16 mouse cellular contexts compared by ENCODE assay signal in the genomic region with DNA sequence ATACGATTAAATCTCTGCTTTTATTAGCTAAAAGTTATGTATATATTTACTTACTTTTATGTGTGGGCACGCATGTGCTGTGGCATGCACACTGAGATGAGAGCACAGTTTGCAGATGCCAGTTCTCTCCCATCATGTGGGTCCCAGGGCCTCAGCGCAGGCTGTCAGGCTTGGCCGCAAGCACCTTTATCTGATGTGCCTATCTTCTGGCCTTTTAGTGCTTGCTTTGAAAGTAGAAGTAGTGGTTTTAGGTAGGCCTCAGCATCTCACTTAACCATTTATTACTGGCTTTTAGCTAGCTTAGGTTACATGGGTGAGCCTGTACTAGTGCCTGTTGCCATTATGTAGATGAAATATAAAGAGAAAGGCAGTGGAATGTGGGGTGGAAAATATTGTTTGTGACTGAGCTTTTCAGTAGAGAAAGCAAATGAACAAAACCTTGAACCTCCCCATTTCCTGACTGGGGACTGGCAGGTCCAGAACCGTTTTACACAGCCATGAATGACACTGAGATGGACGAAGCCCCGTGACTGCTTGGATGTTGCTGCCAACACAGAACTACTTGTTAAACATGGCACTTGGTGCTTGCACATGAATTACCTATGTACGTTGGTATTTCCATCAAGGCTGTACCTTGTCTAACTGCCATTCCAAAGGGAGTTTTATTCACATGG. TPM values are rescaled to one million over a fixed set of nuclear protein-coding genes. Genes with fewer than 3 reads are reported as not detected.
A peak's percentile ranks its signal among the peaks of the same experiment; 100 is the strongest.
DNase-seq lines count a peak whose midpoint lies in the region; ATAC-seq and TF ChIP-seq lines count a peak whose summit lies in the region.
"Had no signal": no experiment of that assay in that cellular context is flagged by ENCODE, and none has a peak within 500 bp of the region (broad histone marks: within the 10 kb centered on the region; RNA-seq: fewer than 3 reads in every experiment).

No protein-coding gene starts in this region.

- H3K4me1 ChIP-seq in forebrain, embryonic 16.5 days (replicated peaks; ENCODE audit: control insufficient read depth, insufficient read depth, low read length): peaks cover 44% of the 10 kb centered on the region
- H3K4me1 ChIP-seq in liver, embryonic 15.5 days (replicated peaks): peaks cover 76% of the 10 kb centered on the region

- no peak overlapping the region for H3K4me2 ChIP-seq in forebrain, embryonic 16.5 days (ENCODE audit: low read length)
- H3K4me2 ChIP-seq in liver, embryonic 15.5 days: peak overlapping the region; percentile 21; the same call in 1 of the 2 replicates
- H3K4me2 ChIP-seq: hindbrain, embryonic 13.5 days; lung, embryonic 15.5 days; midbrain, embryonic 15.5 days had no signal

- H3K4me3 ChIP-seq in gastrocnemius, adult 2 months: no peak overlapping the region
- H3K4me3 ChIP-seq in forebrain, embryonic 16.5 days (replicated peaks; ENCODE audit: low read length): no peak overlapping the region
- no peak overlapping the region for H3K4me3 ChIP-seq in liver, embryonic 15.5 days (replicated peaks)
- H3K4me3 ChIP-seq: hindbrain, embryonic 13.5 days; lung, embryonic 15.5 days; midbrain, embryonic 15.5 days had no signal

- no peaks in the 10 kb centered on the region for H3K36me3 ChIP-seq in forebrain, embryonic 16.5 days (ENCODE audit: control insufficient read depth, insufficient read depth)
- 0 out of 2 replicates have a peak, but pooled peaks cover 5% of the 10 kb centered on the region for H3K36me3 ChIP-seq in liver, embryonic 15.5 days (replicated peaks)
- H3K36me3 ChIP-seq: hindbrain, embryonic 13.5 days; lung, embryonic 15.5 days; midbrain, embryonic 15.5 days had no signal

- H3K9ac ChIP-seq in forebrain, embryonic 16.5 days (replicated peaks; ENCODE audit: low read depth, low read length): no peak overlapping the region
- no peak overlapping the region for H3K9ac ChIP-seq in liver, embryonic 15.5 days
- H3K9ac ChIP-seq: hindbrain, embryonic 13.5 days; lung, embryonic 15.5 days; midbrain, embryonic 15.5 days had no signal

- TF ChIP-seq CTCF in gastrocnemius, adult 2 months (IDR thresholded peaks at IDR 0.05): no peak
- no peak for TF ChIP-seq CTCF in brain, embryonic 14.5 days (IDR thresholded peaks at IDR 0.05; ENCODE audit: borderline replicate concordance, extremely low read depth, insufficient read depth, insufficient read length)

- no peak for DNase-seq in gastrocnemius, adult 2 months
- no peak for DNase-seq in gastrocnemius, postnatal 36 days
- peak; percentile 72 for DNase-seq in brain, embryonic 14.5 days (ENCODE audit: low read depth)
- DNase-seq in Muller cell, postnatal 12 days (ENCODE audit: inconsistent ontology term): no peak
- no peak for DNase-seq in adrenal gland, adult 2 months
- DNase-seq: cerebellum, postnatal 25 days; kidney, adult 9 months; layer of hippocampus, postnatal 36 days; thymus, postnatal 4 days had no signal

- ATAC-seq in forebrain, embryonic 16.5 days: no peak
- peak; percentile 36; the same call in 1 of the 2 replicates for ATAC-seq in liver, embryonic 15.5 days (ENCODE audit: insufficient read depth)
- ATAC-seq: midbrain, embryonic 15.5 days; Patski had no signal

- intact Hi-C loops in gastrocnemius, adult 2 months (cut with DNase I): no loop called here
- intact Hi-C loops in gastrocnemius, postnatal 36 days (cut with DNase I): no loop called here

- no peaks in the 10 kb centered on the region for H3K27me3 ChIP-seq in forebrain, embryonic 16.5 days (replicated peaks; ENCODE audit: control insufficient read depth, insufficient read depth, low read length)
- no peaks in the 10 kb centered on the region for H3K27me3 ChIP-seq in liver, embryonic 15.5 days
- H3K27me3 ChIP-seq: hindbrain, embryonic 13.5 days; lung, embryonic 15.5 days; midbrain, embryonic 15.5 days; Patski had no signal

- no peaks in the 10 kb centered on the region for H3K9me3 ChIP-seq in forebrain, embryonic 16.5 days (ENCODE audit: control insufficient read depth, low read length)
- H3K9me3 ChIP-seq in liver, embryonic 15.5 days (replicated peaks): no peaks in the 10 kb centered on the region
- H3K9me3 ChIP-seq: hindbrain, embryonic 13.5 days; lung, embryonic 15.5 days; midbrain, embryonic 15.5 days had no signal

- peak overlapping the region; percentile 6; the same call in 1 of the 2 replicates for H3K27ac ChIP-seq in gastrocnemius, adult 2 months
- peak overlapping the region; percentile 47; the same call in 1 of the 2 replicates for H3K27ac ChIP-seq in forebrain, embryonic 16.5 days (ENCODE audit: low read length)
- H3K27ac ChIP-seq in liver, embryonic 15.5 days (replicated peaks): peak overlapping the region; percentile 56
- H3K27ac ChIP-seq: hindbrain, embryonic 13.5 days; lung, embryonic 15.5 days; macrophage; midbrain, embryonic 15.5 days had no signal

- TF ChIP-seq POLR2A in brain, embryonic 14.5 days (IDR thresholded peaks at IDR 0.05; ENCODE audit: borderline replicate concordance, extremely low read depth, insufficient read depth, insufficient read length, poor library complexity, severe bottlenecking): no peak

- 62% methylated on average over 8 of the region's 8 CpGs for WGBS in forebrain, embryonic 16.5 days
- 41% methylated on average over 8 of the region's 8 CpGs for WGBS in liver, embryonic 15.5 days (ENCODE audit: insufficient replicate concordance)

RNA-seq across cellular contexts. Expression of gene Notch2, which starts 41.1 kb away (rescaled TPM):
- total RNA-seq in gastrocnemius, adult 2 months (2021): 10 to 100 TPM in 1 of 2 experiments, 1 to 10 TPM in 1; 8.7 to 10.3 TPM
- 1 to 10 TPM; 7.7 to 8.9 TPM for total RNA-seq in gastrocnemius, postnatal 36 days (2021)
- polyA plus RNA-seq in brain, embryonic 14.5 days (2012; rRNA removed): 15.5 and 18.2 TPM in 2 replicates
- 14.6 and 19.5 TPM in 2 replicates for polyA plus RNA-seq in forebrain, embryonic 16.5 days (2015; fragmentation: Nextera tagmentation; extraction: Ambion mirVana)
- polyA plus RNA-seq in liver, embryonic 15.5 days (2015; fragmentation: Nextera tagmentation; extraction: Ambion mirVana): 6.4 and 7.0 TPM in 2 replicates
- 10 to 100 TPM; 53.8 to 70.1 TPM for total RNA-seq in adrenal gland, adult 2 months (2021)
- 26.4 and 33.9 TPM in 2 replicates for polyA plus RNA-seq in adrenal gland, adult 2 months (2012; rRNA removed)

Comparison
In these comparisons a context has a peak if more than half of its experiments do, and no peak if none do; other contexts are left out.
1. H3K27ac ChIP-seq: peak in every context shown above with its lines; median percentile 56 in liver, embryonic 15.5 days; 47 in forebrain, embryonic 16.5 days; 6 in gastrocnemius, adult 2 months.